Mouse (Mus musculus) heart, embryonic 12.5 days (tissue): ENCODE data around the gene Srd5a3. TPM values are rescaled to one million over a fixed set of nuclear protein-coding genes. Genes with fewer than 3 reads are reported as not detected.

Experiments
- ATAC-seq: fragments of 200-750 bp; cut with Nextera tagmentation; 2 replicates; pipeline ENCODE4 v1.8.0; 2017; ENCODE audit warnings: moderate TSS enrichment, moderate library complexity; ENCODE audit not compliant: insufficient number of reproducible peaks, low FRiP score
- H3K27ac ChIP-seq: fragments of 300-500 bp; sonication (generic); 2 replicates; pipeline ENCODE4 v1.5.1; 2016; ENCODE audit warnings: mild to moderate bottlenecking, moderate library complexity; ENCODE audit not compliant: poor library complexity, severe bottlenecking
- H3K27me3 ChIP-seq: fragments of 300-500 bp; sonication (generic); replicated peaks from 2 replicates; pipeline ENCODE4 v1.6.1; 2016; ENCODE audit warnings: mild to moderate bottlenecking, moderate library complexity
- H3K36me3 ChIP-seq: fragments of 300-500 bp; sonication (generic); 2 replicates; pipeline ENCODE4 v1.6.1; 2016; ENCODE audit warnings: mild to moderate bottlenecking, moderate library complexity
- H3K4me1 ChIP-seq: fragments of 300-500 bp; sonication (generic); replicated peaks from 2 replicates; pipeline ENCODE4 v1.6.1; 2016; ENCODE audit warnings: mild to moderate bottlenecking
- H3K4me2 ChIP-seq: fragments of 300-500 bp; sonication (generic); 2 replicates; pipeline ENCODE4 v1.6.1; 2016; ENCODE audit warnings: mild to moderate bottlenecking, moderate library complexity
- H3K4me3 ChIP-seq: fragments of 300-500 bp; sonication (generic); 2 replicates; pipeline ENCODE4 v1.5.1; 2016; ENCODE audit warnings: mild to moderate bottlenecking
- H3K9ac ChIP-seq: fragments of 300-500 bp; sonication (generic); 2 replicates; pipeline ENCODE4 v1.6.1; 2016; ENCODE audit warnings: mild to moderate bottlenecking, moderate library complexity
- H3K9me3 ChIP-seq: fragments of 300-500 bp; sonication (generic); replicated peaks from 2 replicates; pipeline ENCODE4 v1.6.1; 2016; ENCODE audit warnings: mild to moderate bottlenecking, moderate library complexity
- WGBS: fragments of 180-500 bp; shearing (Covaris S2); methylation state at CpG from one replicate; pipeline ENCODE4 v1.1.7; 2016; 5-methylcytosine and 5-hydroxymethylcytosine counted together
- polyA plus RNA-seq: library from polyadenylated mRNA; unstranded; fragments of >200 nt; fragmentation: Nextera tagmentation; extraction: Ambion mirVana; gene quantifications from 2 replicates; pipeline ENCODE4 v1.2.1, GENCODE M21; 2016

Gene Srd5a3
- polyA plus RNA-seq, 1 experiment from 2014 or later = 27.2 TPM

GRCm38 (mm10) chr5:76176411-76176810, 36.3 kb downstream of the Srd5a3 start:
- no peak overlapping the region for H3K9ac ChIP-seq
- H3K9me3 ChIP-seq = no peaks in the 10 kb centered on the region
- WGBS = 34% methylated on average over 3 of the region's 3 CpGs
- H3K4me1 ChIP-seq = 0 out of 2 replicates have a peak, but pooled peaks cover 7% of the 10 kb centered on the region
- no peaks in the 10 kb centered on the region for H3K36me3 ChIP-seq
- H3K27ac ChIP-seq = peak overlapping the region; percentile 45; the same call in 1 of the 2 replicates
- H3K4me2 ChIP-seq = peak overlapping the region; percentile 25; the same call in 1 of the 2 replicates
- no peak overlapping the region for H3K4me3 ChIP-seq
- ATAC-seq = no peak
- no peaks in the 10 kb centered on the region for H3K27me3 ChIP-seq

GRCm38 (mm10) chr5:76176841-76177240, 36.8 kb downstream of the Srd5a3 start:
- H3K9ac ChIP-seq = no peak overlapping the region
- peak; percentile 68; the same call in 1 of the 2 replicates for ATAC-seq
- WGBS = 61% methylated on average over 11 of the region's 11 CpGs
- no peaks in the 10 kb centered on the region for H3K27me3 ChIP-seq
- H3K4me3 ChIP-seq = no peak overlapping the region
- H3K4me1 ChIP-seq = 0 out of 2 replicates have a peak, but pooled peaks cover 7% of the 10 kb centered on the region
- H3K4me2 ChIP-seq = 0 out of 2 replicates have a peak overlapping the region, but pooled peaks have one; percentile 25
- H3K36me3 ChIP-seq = no peaks in the 10 kb centered on the region
- H3K27ac ChIP-seq = peak overlapping the region; percentile 45; the same call in 1 of the 2 replicates
- H3K9me3 ChIP-seq = no peaks in the 10 kb centered on the region

GRCm38 (mm10) chr5:76177664-76178063, 37.6 kb downstream of the Srd5a3 start:
- no peak overlapping the region for H3K4me3 ChIP-seq
- H3K9me3 ChIP-seq = no peaks in the 10 kb centered on the region
- 73% methylated on average over 7 of the region's 7 CpGs for WGBS
- no peak for ATAC-seq
- H3K4me2 ChIP-seq = no peak overlapping the region
- peaks cover 12% of the 10 kb centered on the region for H3K4me1 ChIP-seq
- H3K36me3 ChIP-seq = no peaks in the 10 kb centered on the region
- H3K27me3 ChIP-seq = no peaks in the 10 kb centered on the region
- H3K27ac ChIP-seq = no peak overlapping the region
- H3K9ac ChIP-seq = no peak overlapping the region

GRCm38 (mm10) chr5:76179171-76179570, 39.1 kb downstream of the Srd5a3 start:
- Histone ChIP-seq H3K4me3 (no peak overlapping the region), H3K9me3 (no peaks in the 10 kb centered on the region), H3K4me2 (no peak overlapping the region), H3K36me3 (no peaks in the 10 kb centered on the region), H3K9ac (no peak overlapping the region), H3K27me3 (no peaks in the 10 kb centered on the region), H3K27ac (no peak overlapping the region), H3K4me1 (peaks cover 15% of the 10 kb centered on the region)
- 92% methylated on average over 5 of the region's 5 CpGs for WGBS
- ATAC-seq = no peak

DNA sequence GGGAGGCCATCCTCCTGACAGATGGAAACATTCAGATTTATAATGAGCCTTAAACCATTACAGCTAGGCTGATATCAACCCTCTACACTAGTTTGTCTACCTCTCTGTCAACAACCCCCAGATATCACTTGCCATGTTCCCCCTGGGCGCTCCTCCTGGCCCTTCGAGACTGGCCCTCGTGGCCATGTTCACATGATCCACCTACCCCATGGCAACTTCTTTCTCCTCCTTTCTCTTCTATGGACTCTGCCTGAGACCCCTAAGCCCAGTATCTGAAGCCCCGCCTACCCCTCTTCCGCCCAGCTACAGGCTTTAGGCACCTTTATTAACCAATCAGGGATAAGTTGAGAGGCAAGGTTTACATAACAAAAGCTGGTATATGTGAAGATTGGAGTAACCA, 39.7 kb downstream of the Srd5a3 start:
- Histone ChIP-seq H3K4me2 (no peak overlapping the region), H3K9ac (no peak overlapping the region), H3K36me3 (no peaks in the 10 kb centered on the region), H3K4me3 (no peak overlapping the region), H3K9me3 (no peaks in the 10 kb centered on the region), H3K4me1 (peaks cover 15% of the 10 kb centered on the region), H3K27ac (no peak overlapping the region), H3K27me3 (no peaks in the 10 kb centered on the region)
- no peak for ATAC-seq
- WGBS = 69% methylated on average over 5 of the region's 5 CpGs

DNA sequence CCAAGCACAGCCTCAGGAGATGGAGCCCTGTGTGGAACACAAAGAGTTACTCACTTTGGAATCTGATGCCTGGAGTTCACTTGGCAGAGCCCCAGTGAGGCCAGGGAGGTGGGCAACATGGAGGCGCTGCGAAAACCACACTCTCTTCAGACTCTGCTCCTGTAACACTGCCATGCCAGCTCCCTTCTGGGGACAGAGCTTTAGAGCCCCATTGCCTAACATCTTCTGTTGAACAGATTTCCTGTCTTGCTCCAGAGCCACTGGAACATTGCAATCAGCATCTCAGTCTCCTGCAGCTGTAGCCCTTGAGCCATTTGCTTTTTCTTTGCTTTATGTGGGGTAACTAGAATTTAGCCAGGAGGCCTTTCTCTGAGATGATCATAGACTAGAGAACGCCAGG, 42.3 kb downstream of the Srd5a3 start:
- no peaks in the 10 kb centered on the region for H3K27me3 ChIP-seq
- no peaks in the 10 kb centered on the region for H3K9me3 ChIP-seq
- H3K4me3 ChIP-seq = no peak overlapping the region
- H3K9ac ChIP-seq = no peak overlapping the region
- H3K4me2 ChIP-seq = no peak overlapping the region
- H3K4me1 ChIP-seq = peaks cover 25% of the 10 kb centered on the region
- 51% methylated on average over 3 of the region's 3 CpGs for WGBS
- peaks cover 3% of the 10 kb centered on the region; the same call in 1 of the 2 replicates for H3K36me3 ChIP-seq
- H3K27ac ChIP-seq = peak overlapping the region; percentile 31
- no peak for ATAC-seq

DNA sequence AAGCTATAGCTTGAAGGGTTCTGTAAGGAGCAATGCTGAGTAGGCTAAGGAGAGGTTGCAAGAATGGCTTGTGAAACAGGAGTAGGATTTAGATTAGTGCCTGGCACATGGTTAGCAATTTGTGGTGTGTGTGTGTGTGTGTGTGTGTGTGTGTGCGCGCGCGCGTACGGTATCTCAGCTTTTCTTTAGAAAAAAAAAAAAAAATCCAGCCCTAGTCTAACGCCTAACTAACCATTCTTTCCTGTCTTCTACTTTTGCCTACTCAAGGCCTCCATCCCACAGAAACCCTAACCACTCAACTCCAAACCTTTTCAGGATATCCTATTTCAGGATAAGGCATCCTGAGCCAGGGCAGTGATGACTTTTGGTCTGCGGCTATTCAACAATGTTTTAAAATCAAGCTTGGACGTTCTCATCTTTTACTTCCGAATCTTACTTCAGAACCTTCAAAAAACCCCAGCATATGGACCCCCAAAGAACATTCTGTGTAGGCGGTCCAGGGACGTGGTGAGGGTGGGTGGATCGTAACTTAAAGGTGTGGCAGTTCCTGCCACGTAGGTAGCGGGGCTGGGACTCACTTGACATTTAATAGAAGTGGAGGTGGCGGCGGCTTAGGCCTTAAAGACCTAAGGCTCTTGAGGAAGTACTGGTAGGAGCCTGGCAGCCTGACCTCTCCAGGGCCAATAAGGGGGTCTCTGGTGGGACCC, 43.1 kb downstream of the Srd5a3 start:
- Histone ChIP-seq H3K9ac (peak overlapping the region; percentile 89), H3K27ac (peak overlapping the region; percentile 96; the same call in 1 of the 2 replicates), H3K27me3 (no peaks in the 10 kb centered on the region), H3K4me1 (peaks cover 32% of the 10 kb centered on the region), H3K36me3 (peaks cover 3% of the 10 kb centered on the region; the same call in 1 of the 2 replicates), H3K4me2 (peak overlapping the region; percentile 72), H3K4me3 (peak overlapping the region; percentile 91), H3K9me3 (no peaks in the 10 kb centered on the region)
- ATAC-seq = no peak; the same call in 1 of the 2 replicates
- WGBS = 38% methylated on average over 17 of the region's 17 CpGs

- Histone ChIP-seq H3K36me3 (peaks cover 3% of the 10 kb centered on the region; the same call in 1 of the 2 replicates), H3K4me1 (peaks cover 32% of the 10 kb centered on the region), H3K27ac (peak within 1 kb of the TSS; percentile 96), H3K4me3 (peak within 1 kb of the TSS; percentile 91), H3K9me3 (no peaks in the 10 kb centered on the region), H3K4me2 (peak within 1 kb of the TSS; percentile 72), H3K9ac (peak within 1 kb of the TSS; percentile 89), H3K27me3 (no peaks in the 10 kb centered on the region)
- ATAC-seq = peak; percentile 95
- WGBS = under 1% methylated on average over 53 of the region's 62 CpGs
Measured at GRCm38 (mm10) chr5:76183750-76184261, 43.7 kb downstream of the Srd5a3 start, which contains the start of gene Tmem165. Tmem165 (plus strand) TSS chr5:76183880.

DNA sequence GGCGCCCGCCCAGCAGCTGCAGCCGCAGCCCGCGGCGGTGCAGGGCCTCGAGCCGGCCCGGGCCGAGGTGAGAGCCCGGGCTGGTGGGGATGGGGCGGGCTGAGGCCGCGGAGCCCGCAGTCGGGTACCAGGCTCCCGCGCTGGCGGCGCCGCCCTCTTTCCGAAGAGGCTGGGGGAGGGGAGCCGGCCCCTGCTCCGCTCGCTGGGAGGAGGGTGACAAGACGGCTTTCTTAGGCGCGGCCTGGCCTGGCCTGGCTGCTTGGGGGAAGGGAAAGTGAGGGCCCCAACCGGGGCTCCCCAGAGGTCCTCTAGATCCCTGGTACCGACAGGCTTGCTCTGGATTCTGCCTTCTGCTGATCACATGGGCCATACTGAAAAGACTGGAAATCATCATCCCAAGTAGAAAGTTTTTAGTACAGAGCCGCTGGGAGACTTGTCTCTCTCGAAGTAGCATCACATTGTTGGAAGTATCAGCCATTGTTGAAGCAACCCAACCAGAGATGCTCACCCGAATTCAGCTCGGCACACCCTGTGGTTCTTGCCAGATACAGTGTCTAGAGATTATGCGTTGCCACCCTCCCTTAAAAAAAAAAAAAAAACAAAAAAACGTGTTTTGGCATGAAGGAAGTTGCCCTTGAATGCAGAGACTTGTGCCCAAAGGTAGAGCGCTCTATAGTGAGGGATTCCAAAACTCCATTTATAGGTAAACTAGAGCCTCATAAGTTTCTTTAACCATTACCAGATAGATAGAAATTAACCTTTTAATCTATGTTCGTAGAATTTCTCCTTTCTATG, 44.4 kb downstream of the Srd5a3 start:
- ATAC-seq = peak; percentile 92
- Histone ChIP-seq H3K4me1 (peaks cover 38% of the 10 kb centered on the region), H3K27ac (peak overlapping the region; percentile 96), H3K4me2 (peak overlapping the region; percentile 72), H3K36me3 (peaks cover 3% of the 10 kb centered on the region; the same call in 1 of the 2 replicates), H3K9me3 (no peaks in the 10 kb centered on the region), H3K4me3 (peak overlapping the region; percentile 91), H3K9ac (peak overlapping the region; percentile 89), H3K27me3 (no peaks in the 10 kb centered on the region)
- 4% methylated on average over 36 of the region's 38 CpGs for WGBS

- 38% methylated on average over 5 of the region's 5 CpGs for whole genome bisulfite sequencing
- H3K36me3 ChIP-seq = peaks cover 9% of the 10 kb centered on the region; the same call in 1 of the 2 replicates
- peak overlapping the region; percentile 7; the same call in 1 of the 2 replicates for H3K4me3 ChIP-seq
- H3K27me3 ChIP-seq = no peaks in the 10 kb centered on the region
- H3K9ac ChIP-seq = no peak overlapping the region
- H3K27ac ChIP-seq = peak overlapping the region; percentile 30; the same call in 1 of the 2 replicates
- H3K4me2 ChIP-seq = peak overlapping the region; percentile 47
- peaks cover 63% of the 10 kb centered on the region for H3K4me1 ChIP-seq
- no peaks in the 10 kb centered on the region for H3K9me3 ChIP-seq
- no peak for ATAC-seq
Measured at GRCm38 (mm10) chr5:76187885-76188284, 47.8 kb downstream of the Srd5a3 start.

DNA sequence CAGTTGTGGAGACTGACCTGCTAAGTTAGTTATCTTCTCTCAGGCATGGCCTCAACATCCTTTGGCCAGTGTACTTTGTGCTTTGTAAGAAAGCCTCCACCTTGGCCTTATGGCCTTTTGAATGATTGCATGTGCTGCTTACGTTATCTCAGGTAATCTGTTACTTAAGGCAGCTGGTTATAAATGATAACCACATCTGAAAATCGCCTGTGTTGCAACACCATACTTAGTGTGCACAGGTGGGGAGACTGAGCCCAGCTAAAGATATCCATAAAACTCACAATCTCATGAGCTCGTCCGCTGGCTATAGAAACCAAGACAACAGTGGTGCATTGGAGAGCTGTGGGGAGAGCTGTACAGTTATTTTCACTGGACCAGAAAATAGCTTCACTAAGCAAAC, 50.5 kb downstream of the Srd5a3 start:
- peaks cover 16% of the 10 kb centered on the region for H3K36me3 ChIP-seq
- peaks cover 75% of the 10 kb centered on the region for H3K4me1 ChIP-seq
- H3K27me3 ChIP-seq = no peaks in the 10 kb centered on the region
- WGBS = 81% methylated on average over 4 of the region's 4 CpGs
- no peaks in the 10 kb centered on the region for H3K9me3 ChIP-seq
- no peak overlapping the region for H3K27ac ChIP-seq
- no peak overlapping the region for H3K4me3 ChIP-seq
- H3K9ac ChIP-seq = no peak overlapping the region
- H3K4me2 ChIP-seq = no peak overlapping the region
- ATAC-seq = no peak
